Mouse (Mus musculus) forebrain, embryonic 15.5 days (tissue): ENCODE results near the gene Hic1. TPM values are rescaled to one million over a fixed set of nuclear protein-coding genes. Genes with fewer than 3 reads are reported as not detected.

Source experiments
- ATAC-seq: fragments of 200-750 bp; cut with Nextera tagmentation; replicated peaks from 2 replicates; pipeline ENCODE4 v1.8.0; 2017; ENCODE audit warnings: mild to moderate bottlenecking, moderate TSS enrichment, moderate library complexity
- H3K27ac ChIP-seq: fragments of 300-500 bp; sonication (generic); replicated peaks from 2 replicates; pipeline ENCODE4 v1.5.1; 2015; ENCODE audit warnings: mild to moderate bottlenecking, inconsistent platforms
- H3K27me3 ChIP-seq: fragments of 300-500 bp; sonication (generic); 2 replicates; pipeline ENCODE4 v1.6.1; 2015; ENCODE audit warnings: inconsistent platforms
- H3K36me3 ChIP-seq: fragments of 300-500 bp; sonication (generic); 2 replicates; pipeline ENCODE4 v1.6.1; 2015; ENCODE audit warnings: mild to moderate bottlenecking, inconsistent platforms
- H3K4me1 ChIP-seq: fragments of 300-500 bp; sonication (generic); 2 replicates; pipeline ENCODE4 v1.6.1; 2015; ENCODE audit warnings: inconsistent platforms
- H3K4me2 ChIP-seq: fragments of 300-500 bp; sonication (generic); replicated peaks from 2 replicates; pipeline ENCODE4 v1.6.1; 2015; ENCODE audit warnings: mild to moderate bottlenecking, inconsistent platforms
- H3K4me3 ChIP-seq: fragments of 300-500 bp; sonication (generic); 2 replicates; pipeline ENCODE4 v1.5.1; 2015; ENCODE audit warnings: mild to moderate bottlenecking, inconsistent platforms
- H3K9ac ChIP-seq: fragments of 300-500 bp; sonication (generic); replicated peaks from 2 replicates; pipeline ENCODE4 v1.6.1; 2015; ENCODE audit warnings: mild to moderate bottlenecking, inconsistent platforms
- H3K9me3 ChIP-seq: fragments of 300-500 bp; sonication (generic); 2 replicates; pipeline ENCODE4 v1.6.1; 2016; ENCODE audit warnings: inconsistent platforms
- WGBS: fragments of 180-500 bp; shearing (Covaris S2); methylation state at CpG from one replicate; pipeline ENCODE4 v1.1.7; 2015; ENCODE audit warnings: mixed read lengths; 5-methylcytosine and 5-hydroxymethylcytosine counted together
- polyA plus RNA-seq: library from polyadenylated mRNA; unstranded; fragments of >200 nt; fragmentation: Nextera tagmentation; extraction: Ambion mirVana; gene quantifications from 2 replicates; pipeline ENCODE4 v1.2.1, GENCODE M21; 2015

The Hic1 gene
- polyA plus RNA-seq, 1 experiment from 2014 or later, result 2.2 TPM

- WGBS, result 68% methylated on average over 5 of the region's 5 CpGs
- Histone ChIP-seq H3K27ac (no peak overlapping the region), H3K36me3 (0 out of 2 replicates have a peak, but pooled peaks cover 5% of the 10 kb centered on the region), H3K4me1 (peaks cover 36% of the 10 kb centered on the region), H3K9ac (no peak overlapping the region), H3K27me3 (no peaks in the 10 kb centered on the region), H3K9me3 (no peaks in the 10 kb centered on the region), H3K4me2 (no peak overlapping the region), H3K4me3 (no peak overlapping the region)
- no peak for ATAC-seq
Observed at GRCm38 (mm10) chr11:75136666-75137398, 32.5 kb downstream of the Hic1 start.

GRCm38 (mm10) chr11:75135358-75135757, 34.0 kb downstream of the Hic1 start:
- WGBS, result 93% methylated on average over 4 of the region's 4 CpGs
- Histone ChIP-seq H3K4me3 (no peak overlapping the region), H3K27me3 (no peaks in the 10 kb centered on the region), H3K9me3 (no peaks in the 10 kb centered on the region), H3K9ac (no peak overlapping the region), H3K4me2 (no peak overlapping the region), H3K27ac (no peak overlapping the region), H3K36me3 (no peaks in the 10 kb centered on the region), H3K4me1 (peaks cover 37% of the 10 kb centered on the region)
- no peak for ATAC-seq

- Histone ChIP-seq H3K9ac (no peak overlapping the region), H3K36me3 (no peaks in the 10 kb centered on the region), H3K9me3 (no peaks in the 10 kb centered on the region), H3K27ac (peak overlapping the region; percentile 61), H3K27me3 (no peaks in the 10 kb centered on the region), H3K4me2 (no peak overlapping the region), H3K4me1 (peaks cover 37% of the 10 kb centered on the region), H3K4me3 (no peak overlapping the region)
- WGBS, result 49% methylated on average over 5 of the region's 5 CpGs
- no peak for ATAC-seq
Observed at GRCm38 (mm10) chr11:75134485-75135068, 34.7 kb downstream of the Hic1 start.

GRCm38 (mm10) chr11:75133951-75134350, 35.4 kb downstream of the Hic1 start:
- H3K4me3 ChIP-seq, result no peak overlapping the region
- H3K36me3 ChIP-seq, result no peaks in the 10 kb centered on the region
- peak overlapping the region; percentile 61 for H3K27ac ChIP-seq
- WGBS, result 3% methylated on average over 2 of the region's 2 CpGs
- no peaks in the 10 kb centered on the region for H3K27me3 ChIP-seq
- peaks cover 37% of the 10 kb centered on the region for H3K4me1 ChIP-seq
- no peak overlapping the region for H3K4me2 ChIP-seq
- H3K9ac ChIP-seq, result no peak overlapping the region
- no peaks in the 10 kb centered on the region for H3K9me3 ChIP-seq
- peak; percentile 67 for ATAC-seq

- no peaks in the 10 kb centered on the region for H3K9me3 ChIP-seq
- no peaks in the 10 kb centered on the region for H3K27me3 ChIP-seq
- H3K27ac ChIP-seq, result peak overlapping the region; percentile 61; the same call in 1 of the 2 replicates
- no peak overlapping the region for H3K4me3 ChIP-seq
- no peak overlapping the region for H3K9ac ChIP-seq
- ATAC-seq, result no peak
- no peak overlapping the region for H3K4me2 ChIP-seq
- 75% methylated on average over 5 of the region's 5 CpGs for WGBS
- H3K4me1 ChIP-seq, result peaks cover 37% of the 10 kb centered on the region
- no peaks in the 10 kb centered on the region for H3K36me3 ChIP-seq
Observed at GRCm38 (mm10) chr11:75133391-75133790, 35.9 kb downstream of the Hic1 start.

GRCm38 (mm10) chr11:75132278-75132677, 37.0 kb downstream of the Hic1 start:
- Histone ChIP-seq H3K27me3 (no peaks in the 10 kb centered on the region), H3K27ac (no peak overlapping the region), H3K4me1 (peaks cover 37% of the 10 kb centered on the region), H3K4me3 (no peak overlapping the region), H3K9me3 (no peaks in the 10 kb centered on the region), H3K4me2 (no peak overlapping the region), H3K9ac (no peak overlapping the region), H3K36me3 (no peaks in the 10 kb centered on the region)
- ATAC-seq, result peak; percentile 71
- 49% methylated on average over 5 of the region's 5 CpGs for WGBS

- Histone ChIP-seq H3K4me1 (peaks cover 37% of the 10 kb centered on the region), H3K27ac (no peak overlapping the region), H3K4me3 (no peak overlapping the region), H3K27me3 (no peaks in the 10 kb centered on the region), H3K4me2 (no peak overlapping the region), H3K9ac (no peak overlapping the region), H3K9me3 (no peaks in the 10 kb centered on the region), H3K36me3 (no peaks in the 10 kb centered on the region)
- ATAC-seq, result no peak
- WGBS, result 88% methylated on average over 4 of the region's 4 CpGs
Observed at GRCm38 (mm10) chr11:75131300-75131699, 38.0 kb downstream of the Hic1 start.

GRCm38 (mm10) chr11:75129481-75129880, 39.8 kb downstream of the Hic1 start:
- no peaks in the 10 kb centered on the region for H3K9me3 ChIP-seq

GRCm38 (mm10) chr11:75126384-75126783, 42.9 kb downstream of the Hic1 start:
- H3K4me2 ChIP-seq, result no peak overlapping the region
- no peak overlapping the region for H3K9ac ChIP-seq
- H3K27me3 ChIP-seq, result no peaks in the 10 kb centered on the region
- no peak overlapping the region for H3K4me3 ChIP-seq
- no peak for ATAC-seq
- WGBS, result 93% methylated on average over 3 of the region's 3 CpGs
- no peaks in the 10 kb centered on the region for H3K4me1 ChIP-seq
- no peaks in the 10 kb centered on the region for H3K36me3 ChIP-seq
- H3K27ac ChIP-seq, result no peak overlapping the region
- no peaks in the 10 kb centered on the region for H3K9me3 ChIP-seq

More at GRCm38 (mm10) chr11:75129481-75129880, 39.8 kb downstream of the Hic1 start:
- 97% methylated on average over 6 of the region's 6 CpGs for WGBS
- ATAC-seq, result no peak
- H3K9ac ChIP-seq, result no peak overlapping the region
- no peak overlapping the region for H3K27ac ChIP-seq
- no peaks in the 10 kb centered on the region for H3K27me3 ChIP-seq
- no peak overlapping the region for H3K4me2 ChIP-seq
- no peak overlapping the region for H3K4me3 ChIP-seq
- H3K4me1 ChIP-seq, result peaks cover 28% of the 10 kb centered on the region
- H3K36me3 ChIP-seq, result no peaks in the 10 kb centered on the region

- Histone ChIP-seq H3K4me3 (no peak overlapping the region), H3K36me3 (no peaks in the 10 kb centered on the region), H3K4me1 (no peaks in the 10 kb centered on the region), H3K27ac (no peak overlapping the region), H3K4me2 (no peak overlapping the region), H3K9me3 (no peaks in the 10 kb centered on the region), H3K9ac (no peak overlapping the region), H3K27me3 (no peaks in the 10 kb centered on the region)
- no peak for ATAC-seq
- WGBS, result 93% methylated on average over 2 of the region's 2 CpGs
Observed at GRCm38 (mm10) chr11:75124406-75124805, 44.9 kb downstream of the Hic1 start.

- H3K36me3 ChIP-seq, result no peaks in the 10 kb centered on the region
- WGBS, result 62% methylated on average over 1 of the region's 1 CpGs
- H3K27ac ChIP-seq, result no peak overlapping the region
- no peak for ATAC-seq
- no peak overlapping the region for H3K9ac ChIP-seq
- H3K9me3 ChIP-seq, result no peaks in the 10 kb centered on the region
- no peaks in the 10 kb centered on the region for H3K27me3 ChIP-seq
- no peak overlapping the region for H3K4me2 ChIP-seq
- no peaks in the 10 kb centered on the region for H3K4me1 ChIP-seq
- no peak overlapping the region for H3K4me3 ChIP-seq
Observed at GRCm38 (mm10) chr11:75121348-75121747, 48.0 kb downstream of the Hic1 start.

- H3K4me1 ChIP-seq, result no peaks in the 10 kb centered on the region
- no peak overlapping the region for H3K4me2 ChIP-seq
- no peaks in the 10 kb centered on the region for H3K27me3 ChIP-seq
- H3K36me3 ChIP-seq, result peaks cover 2% of the 10 kb centered on the region; the same call in 1 of the 2 replicates
- no peaks in the 10 kb centered on the region for H3K9me3 ChIP-seq
- no peak overlapping the region for H3K27ac ChIP-seq
- no peak for ATAC-seq
- H3K9ac ChIP-seq, result no peak overlapping the region
- no peak overlapping the region for H3K4me3 ChIP-seq
- 86% methylated on average over 3 of the region's 3 CpGs for WGBS
Observed at GRCm38 (mm10) chr11:75119841-75120240, 49.5 kb downstream of the Hic1 start.
